Comparison of ENCODE assay signal across 23 mouse cellular contexts in genomic region chr4:117535496-117536200, GRCm38 (mm10). TPM values are rescaled to one million over a fixed set of nuclear protein-coding genes. Genes with fewer than 3 reads are reported as not detected.
DNase-seq lines count a peak whose midpoint lies in the region; ATAC-seq and TF ChIP-seq lines count a peak whose summit lies in the region.
"Had no signal": no experiment of that assay in that cellular context is flagged by ENCODE, and none has a peak within 500 bp of the region (broad histone marks: within the 10 kb centered on the region; RNA-seq: fewer than 3 reads in every experiment).

No protein-coding gene starts in this region.

- H3K9me3 ChIP-seq in MEL (replicated peaks; ENCODE audit: insufficient read depth, low read length) = no peaks in the 10 kb centered on the region
- H3K9me3 ChIP-seq: embryonic facial prominence, embryonic 15.5 days; forebrain, embryonic 10.5 days; heart, embryonic 15.5 days; hindbrain, embryonic 10.5 days had no signal

- no peak; a peak in 1 of 4 replicates for TF ChIP-seq EP300 in MEL (IDR thresholded peaks at IDR 0.05; ENCODE audit: low read depth in 1 of 2, low read length in 2 of 2)

- peaks cover 0 to 15% of the 10 kb centered on the region in 2 experiments; a peak in 2 of 4 replicates for H3K36me3 ChIP-seq in MEL (ENCODE audit: control insufficient read depth in 1 of 2, insufficient read depth in 2 of 2, low read length in 2 of 2)
- H3K36me3 ChIP-seq in kidney, adult 2 months (ENCODE audit: control insufficient read depth, insufficient read depth, low read length) = no peaks in the 10 kb centered on the region
- H3K36me3 ChIP-seq: embryonic facial prominence, embryonic 15.5 days; forebrain, embryonic 10.5 days; heart, embryonic 15.5 days; hindbrain, embryonic 10.5 days had no signal

- H3K9ac ChIP-seq in MEL (ENCODE audit: control insufficient read depth, low read depth, low read length, poor library complexity, severe bottlenecking) = peak overlapping the region; percentile 35; the same call in 1 of the 2 replicates
- H3K9ac ChIP-seq: embryonic facial prominence, embryonic 15.5 days; heart, embryonic 15.5 days; hindbrain, embryonic 14.5 days had no signal

- peak; percentile 47 to 66; a peak in 3 of 4 replicates for ATAC-seq in hematopoietic stem cell, adult 5-6 weeks (replicated peaks in 1 of 2; ENCODE audit: insufficient read depth in 1 of 2, low FRiP score in 2 of 2, low TSS enrichment in 1 of 2, low read depth in 1 of 2, poor library complexity in 2 of 2, severe bottlenecking in 2 of 2)
- ATAC-seq: forebrain, embryonic 14.5 days; intestine, embryonic 16.5 days had no signal

- TF ChIP-seq RAD21 in MEL (IDR thresholded peaks at IDR 0.05; ENCODE audit: low read depth, low read length) = no peak

- H3K27me3 ChIP-seq in MEL (ENCODE audit: control insufficient read depth in 1 of 2, insufficient read depth in 2 of 2, low read length in 2 of 2) = no peaks in the 10 kb centered on the region; a peak in 1 of 4 replicates
- H3K27me3 ChIP-seq in kidney, adult 2 months (replicated peaks; ENCODE audit: control insufficient read depth, insufficient read depth, low read length) = no peaks in the 10 kb centered on the region
- H3K27me3 ChIP-seq: embryonic facial prominence, embryonic 15.5 days; heart, embryonic 15.5 days had no signal

- 67% methylated on average over 9 of the region's 9 CpGs for WGBS in kidney, adult 2 months

- DNase-seq in embryo, embryonic 9.5 days (ENCODE audit: extremely low spot score) = peak; percentile 6
- no peak for DNase-seq in embryo, embryonic 11 days
- peak; percentile 77 for DNase-seq in MEL (ENCODE audit: low read depth, low spot score)
- no peak for DNase-seq in testis, postnatal 10 days (ENCODE audit: low spot score)
- no peak for DNase-seq in kidney, adult 2 months
- DNase-seq in kidney, postnatal 25 days = no peak
- DNase-seq: adrenal gland, adult 8-10 months; cerebellum, adult 11 months; cerebellum, adult 8-10 months; cerebellum, postnatal 14 days; gastrocnemius, adult 2 months; gastrocnemius, postnatal 25 days; heart, adult 18-20 months; heart, postnatal 14 days had no signal

- TF ChIP-seq POLR2A in MEL (IDR thresholded peaks at IDR 0.05; ENCODE audit: control insufficient read depth in 1 of 2, insufficient read depth in 1 of 2, low read depth in 1 of 2, low read length in 2 of 2, poor library complexity in 1 of 2) = no peak
- TF ChIP-seq POLR2A in kidney, adult 2 months (IDR thresholded peaks at IDR 0.05; ENCODE audit: low read depth, low read length) = no peak

- H3K4me1 ChIP-seq in MEL (ENCODE audit: control insufficient read depth in 1 of 2, insufficient read depth in 2 of 2, low read length in 2 of 2) = peaks cover 7 to 24% of the 10 kb centered on the region in 2 experiments
- no peaks in the 10 kb centered on the region for H3K4me1 ChIP-seq in kidney, adult 2 months (ENCODE audit: control insufficient read depth, insufficient read depth, low read length)
- H3K4me1 ChIP-seq: embryonic facial prominence, embryonic 15.5 days; heart, embryonic 15.5 days had no signal

- peak overlapping the region in 1 of 2 experiments; percentile 26; a peak in 2 of 4 replicates for H3K4me3 ChIP-seq in MEL (ENCODE audit: control insufficient read depth in 1 of 2, insufficient read depth in 1 of 2, low read depth in 2 of 2, low read length in 2 of 2)
- no peak overlapping the region for H3K4me3 ChIP-seq in kidney, adult 2 months (ENCODE audit: insufficient read depth, low read depth, low read length)
- H3K4me3 ChIP-seq: embryonic facial prominence, embryonic 15.5 days; erythroblast, embryonic 14.5 days; forebrain, embryonic 10.5 days; gastrocnemius, adult 2 months; heart, embryonic 15.5 days; hindbrain, embryonic 10.5 days had no signal

- 0 out of 2 replicates have a peak overlapping the region, but pooled peaks have one; percentile 15 for H3K27ac ChIP-seq in MEL (ENCODE audit: control insufficient read depth, low read depth, low read length)
- no peak overlapping the region for H3K27ac ChIP-seq in kidney, adult 2 months (ENCODE audit: insufficient read depth, low read depth, low read length)
- H3K27ac ChIP-seq: embryonic facial prominence, embryonic 15.5 days; forebrain, embryonic 10.5 days; gastrocnemius, adult 2 months; heart, embryonic 15.5 days; hindbrain, embryonic 10.5 days; hindbrain, embryonic 14.5 days had no signal

- H3K79me2 ChIP-seq in MEL (ENCODE audit: control insufficient read depth, insufficient read depth, low read length, poor library complexity) = no peaks in the 10 kb centered on the region

- TF ChIP-seq CTCF in MEL (IDR thresholded peaks at IDR 0.05 in 2 of 3, conservative IDR thresholded peaks at IDR 0.05 in 1 of 3; ENCODE audit: control insufficient read depth in 1 of 3, insufficient read depth in 1 of 3, low read depth in 2 of 3, low read length in 3 of 3, poor library complexity in 1 of 3, severe bottlenecking in 1 of 3) = no peak
- no peak for TF ChIP-seq CTCF in kidney, adult 2 months (conservative IDR thresholded peaks at IDR 0.05; ENCODE audit: insufficient read depth, insufficient read length, low read depth, low read length)

TF ChIP-seq in MEL, 35 proteins besides CTCF, POLR2A, EP300 and RAD21:
- TF ChIP-seq CHD2 (IDR thresholded peaks at IDR 0.05; ENCODE audit: low read length) (no peak), SMC3 (IDR thresholded peaks at IDR 0.05; ENCODE audit: low read depth, low read length) (no peak), RCOR1 (IDR thresholded peaks at IDR 0.05; ENCODE audit: low read depth, low read length) (no peak), HCFC1 (IDR thresholded peaks at IDR 0.05; ENCODE audit: low read depth, low read length) (0 out of 2 replicates have a peak, but pooled peaks have one; percentile 9), NRF1 (IDR thresholded peaks at IDR 0.05; ENCODE audit: insufficient read depth, low read depth, low read length, poor library complexity, severe bottlenecking) (no peak), MEF2A (IDR thresholded peaks at IDR 0.05; ENCODE audit: extremely low read depth, insufficient replicate concordance, low read depth, low read length, poor library complexity, severe bottlenecking) (no peak), POLR2AphosphoS5 (IDR thresholded peaks at IDR 0.05; ENCODE audit: borderline replicate concordance, low read depth, low read length) (no peak), GATA1 (IDR thresholded peaks at IDR 0.05; ENCODE audit: low read depth, low read length) (no peak), SIN3A (IDR thresholded peaks at IDR 0.05; ENCODE audit: low read length) (no peak), ZKSCAN1 (IDR thresholded peaks at IDR 0.05; ENCODE audit: low read depth, low read length) (peak; percentile 93), ZNF384 (IDR thresholded peaks at IDR 0.05; ENCODE audit: low read depth, low read length) (peak; percentile 46; the same call in 1 of the 2 replicates), MAX (IDR thresholded peaks at IDR 0.05; ENCODE audit: low read length) (no peak)

RNA-seq across cellular contexts. Expression of gene Eri3, which starts 14.5 kb away (rescaled TPM):
- 34.9 and 36.7 TPM in 2 replicates for total RNA-seq in MEL (2012; rRNA removed)
- polyA plus RNA-seq in MEL (2012; ENCODE audit: insufficient read depth in 1 of 2, insufficient read length in 2 of 2, low read depth in 1 of 2, low replicate concordance in 2 of 2, missing spikeins in 1 of 2) = 10 to 100 TPM in 1 of 2 experiments, not detected in 1; 63.9 TPM
- 28.2 and 50.3 TPM in 2 replicates for total RNA-seq in hematopoietic stem cell, adult 5-6 weeks (2017)
- polyA plus RNA-seq in kidney, adult 2 months (2012; rRNA removed) = 73.0 and 97.6 TPM in 2 replicates

RNA-seq across cellular contexts. Expression of gene Rnf220, which starts 38.8 kb away (rescaled TPM):
- total RNA-seq in MEL (2012; rRNA removed) = 111 and 121 TPM in 2 replicates
- 100 to 1,000 TPM in 1 of 2 experiments, not detected in 1; 201 TPM for polyA plus RNA-seq in MEL (2012; ENCODE audit: insufficient read depth in 1 of 2, insufficient read length in 2 of 2, low read depth in 1 of 2, low replicate concordance in 2 of 2, missing spikeins in 1 of 2)
- total RNA-seq in hematopoietic stem cell, adult 5-6 weeks (2017) = 90.9 and 127 TPM in 2 replicates
- 69.9 and 70.7 TPM in 2 replicates for polyA plus RNA-seq in kidney, adult 2 months (2012; rRNA removed)

Comparison
In these comparisons a context has a peak if more than half of its experiments do, and no peak if none do; other contexts are left out.
1. DNase-seq: peak in embryo, embryonic 9.5 days (single experiment) and MEL (single experiment); none in embryo, embryonic 11 days (single experiment), testis, postnatal 10 days (single experiment), kidney, adult 2 months (single experiment) and kidney, postnatal 25 days (0 of 2).